Mouse (Mus musculus) lung, adult 2 months (tissue): ENCODE data around the gene Tiam1. TPM values are rescaled to one million over a fixed set of nuclear protein-coding genes. Genes with fewer than 3 reads are reported as not detected.

ENCODE experiments used
- DNase-seq: peaks from one replicate; pipeline ENCODE4 v3.0.0; 2022
- H3K4me1 ChIP-seq: fragments of 200-500 bp; 2 replicates; pipeline ENCODE4 v1.6.1; 2011; ENCODE audit warnings: low read length; ENCODE audit not compliant: control insufficient read depth, insufficient read depth
- H3K4me3 ChIP-seq: fragments of 200-500 bp; replicated peaks from 2 replicates; pipeline ENCODE3; 2011; ENCODE audit warnings: low read depth, mild to moderate bottlenecking, control low read depth, low read length; ENCODE audit errors: extremely low read depth
- CTCF ChIP-seq: fragments of 200-500 bp; IDR thresholded peaks from 2 replicates; pipeline ENCODE4 v1.5.1; 2011; ENCODE audit warnings: mild to moderate bottlenecking, low read length, control low read depth; ENCODE audit not compliant: insufficient read depth
- POLR2A ChIP-seq: fragments of 200-500 bp; IDR thresholded peaks from 2 replicates; pipeline ENCODE4 v1.6.1; 2011; ENCODE audit warnings: low read depth, mild to moderate bottlenecking, control low read depth, low read length, borderline replicate concordance; ENCODE audit errors: extremely low read depth
- WGBS: fragments of 180-500 bp; shearing (Covaris S2); methylation state at CpG from one replicate; pipeline ENCODE4 v1.1.7; 2018; 5-methylcytosine and 5-hydroxymethylcytosine counted together
- polyA plus RNA-seq: library from polyadenylated mRNA; depleted of rRNA; stranded (reverse); fragments of >200 nt; gene quantifications from 2 replicates; pipeline ENCODE4 v1.2.3, GENCODE M21; 2012

The Tiam1 gene
- polyA plus RNA-seq, 1 experiment: 14.6 TPM

- WGBS: 67% methylated on average over 17 of the region's 17 CpGs
- no peak for DNase-seq
- Histone ChIP-seq H3K4me3 (no peak overlapping the region), H3K4me1 (no peaks in the 10 kb centered on the region)
- TF ChIP-seq CTCF (no peak), POLR2A (no peak)
These were observed 149.4 kb downstream of the Tiam1 start for GRCm38 (mm10) chr16:89993991-89994825.

DNA sequence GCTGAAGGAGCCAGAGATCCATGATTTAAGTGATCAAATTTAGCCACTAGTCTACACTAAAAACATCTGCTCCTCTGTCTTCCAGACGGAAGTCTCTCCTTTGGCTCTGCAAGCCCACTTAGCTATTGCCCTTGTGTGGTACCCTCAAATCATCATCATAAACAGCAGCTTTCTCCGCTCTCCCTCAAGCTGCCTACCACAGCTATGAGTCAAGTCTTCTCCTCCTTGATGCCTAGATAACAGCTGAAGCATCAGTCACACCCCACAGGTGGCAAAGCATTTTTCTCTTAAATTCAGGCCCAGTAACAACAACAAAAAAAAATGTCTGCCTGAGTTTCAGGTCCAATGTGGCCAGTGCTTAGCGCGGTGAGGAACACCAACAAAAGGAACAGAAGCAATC, 150.1 kb downstream of the Tiam1 start:
- Histone ChIP-seq H3K4me1 (no peaks in the 10 kb centered on the region), H3K4me3 (no peak overlapping the region)
- TF ChIP-seq POLR2A (no peak), CTCF (no peak)
- DNase-seq: no peak
- WGBS: 92% methylated on average over 4 of the region's 4 CpGs

- no peak overlapping the region for H3K4me3 ChIP-seq
- WGBS: 73% methylated on average over 12 of the region's 12 CpGs
- TF ChIP-seq CTCF (no peak), POLR2A (no peak)
- no peak for DNase-seq
- H3K4me1 ChIP-seq: no peaks in the 10 kb centered on the region
These were observed 151.8 kb downstream of the Tiam1 start for GRCm38 (mm10) chr16:89991701-89992152.

GRCm38 (mm10) chr16:89990288-89990955, 153.1 kb downstream of the Tiam1 start:
- no peak overlapping the region for H3K4me3 ChIP-seq
- 90% methylated on average over 5 of the region's 5 CpGs for WGBS
- TF ChIP-seq CTCF (no peak), POLR2A (no peak)
- no peaks in the 10 kb centered on the region for H3K4me1 ChIP-seq
- DNase-seq: no peak

- H3K4me1 ChIP-seq: no peaks in the 10 kb centered on the region
- TF ChIP-seq POLR2A: no peak
- TF ChIP-seq CTCF: no peak
- DNase-seq: no peak
- H3K4me3 ChIP-seq: no peak overlapping the region
- 71% methylated on average over 10 of the region's 10 CpGs for WGBS
These were observed 153.8 kb downstream of the Tiam1 start for GRCm38 (mm10) chr16:89989816-89990215.

DNA sequence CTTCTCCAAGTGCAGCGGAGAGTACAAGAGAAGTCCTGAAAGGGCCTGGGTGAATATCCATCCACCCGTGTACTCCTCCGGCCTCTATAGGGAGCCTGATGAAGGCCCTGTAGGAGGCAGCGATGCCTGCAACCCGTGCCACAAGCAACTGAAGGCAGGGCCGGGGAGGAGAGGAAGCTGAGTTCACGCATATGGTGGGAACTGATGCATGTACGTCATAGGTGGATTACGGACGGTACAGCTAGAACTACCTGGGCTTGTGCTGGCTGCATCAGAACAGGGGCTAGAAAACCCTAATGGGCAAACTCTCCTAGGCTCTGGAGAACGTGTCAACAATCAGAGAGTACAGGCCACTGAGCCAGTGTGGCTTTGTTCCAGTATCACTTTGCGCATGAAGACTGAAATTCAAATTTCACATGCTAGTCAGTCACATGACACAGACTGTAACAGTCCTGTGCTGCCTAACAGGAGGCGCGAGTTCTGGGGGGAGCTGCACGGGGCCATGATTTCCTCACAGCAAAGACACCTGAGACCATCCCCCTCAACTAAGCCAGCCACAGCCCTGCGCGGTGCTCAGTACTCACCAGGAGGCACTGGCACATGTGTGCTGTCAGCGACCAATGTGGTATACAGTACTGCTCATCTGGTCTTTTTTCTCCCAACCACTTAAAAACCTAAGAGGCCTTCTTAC, 156.8 kb downstream of the Tiam1 start:
- Histone ChIP-seq H3K4me3 (no peak overlapping the region), H3K4me1 (no peaks in the 10 kb centered on the region)
- no peak for TF ChIP-seq CTCF
- no peak for TF ChIP-seq POLR2A
- no peak for DNase-seq
- 78% methylated on average over 18 of the region's 18 CpGs for WGBS

DNA sequence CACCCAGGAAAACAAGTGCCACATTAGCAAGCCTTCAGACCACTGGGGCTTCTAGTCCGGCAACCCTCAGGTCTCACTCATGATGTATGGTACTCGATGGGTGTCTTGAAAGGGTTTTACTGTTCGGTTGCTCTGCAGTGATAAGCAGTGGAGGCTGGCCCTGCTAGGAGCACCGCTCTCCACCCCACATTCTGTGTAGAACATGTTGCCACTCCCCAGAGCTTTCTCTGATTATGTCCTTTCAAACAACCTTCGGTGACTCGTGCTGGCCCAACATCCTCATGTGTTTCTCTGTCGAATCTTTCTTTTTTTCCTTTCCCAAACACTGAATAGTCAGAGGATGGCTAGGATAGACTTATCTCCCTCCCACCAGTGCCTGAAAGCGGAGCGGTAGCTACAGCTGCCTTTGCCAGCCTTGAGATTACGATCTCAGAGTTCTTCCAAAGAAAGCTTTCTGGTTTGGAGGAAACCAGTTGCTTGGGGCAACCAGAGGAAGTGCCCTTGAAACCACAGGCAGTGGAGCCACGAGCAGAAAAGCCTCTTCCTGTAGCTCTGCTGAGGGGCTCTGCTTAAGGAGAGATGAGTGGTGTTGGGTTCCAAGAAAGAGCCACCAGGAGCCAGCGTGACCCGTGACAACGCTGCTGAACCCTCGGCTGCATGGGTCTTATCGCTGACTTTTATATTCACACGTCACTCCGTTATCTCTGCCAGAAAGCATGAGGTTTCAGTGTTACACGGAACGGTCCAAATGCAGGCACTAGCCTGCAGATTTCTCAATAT, 157.7 kb downstream of the Tiam1 start:
- Histone ChIP-seq H3K4me3 (no peak overlapping the region), H3K4me1 (no peaks in the 10 kb centered on the region)
- TF ChIP-seq POLR2A (no peak), CTCF (no peak)
- WGBS: 35% methylated on average over 20 of the region's 20 CpGs
- no peak for DNase-seq

GRCm38 (mm10) chr16:89980075-89980744, 163.4 kb downstream of the Tiam1 start:
- no peak for TF ChIP-seq POLR2A
- no peak for TF ChIP-seq CTCF
- Histone ChIP-seq H3K4me3 (no peak overlapping the region), H3K4me1 (no peaks in the 10 kb centered on the region)
- WGBS: 75% methylated on average over 11 of the region's 11 CpGs
- no peak for DNase-seq
